Mouse (Mus musculus) heart, adult 2 months (tissue): Measurements from ENCODE around the gene Gsk3b.

ENCODE experiments used
- CTCF ChIP-seq: fragments of 200-600 bp; IDR thresholded peaks from 2 replicates; pipeline ENCODE4 v1.8.1; 2022; ENCODE audit warnings: antibody characterized with exemption, mild to moderate bottlenecking, moderate library complexity
- POLR2A ChIP-seq: fragments of 200-500 bp; IDR thresholded peaks from 2 replicates; pipeline ENCODE4 v1.6.1; 2011; ENCODE audit warnings: mild to moderate bottlenecking, low read depth, low read length, control low read depth; ENCODE audit not compliant: insufficient read depth

DNA sequence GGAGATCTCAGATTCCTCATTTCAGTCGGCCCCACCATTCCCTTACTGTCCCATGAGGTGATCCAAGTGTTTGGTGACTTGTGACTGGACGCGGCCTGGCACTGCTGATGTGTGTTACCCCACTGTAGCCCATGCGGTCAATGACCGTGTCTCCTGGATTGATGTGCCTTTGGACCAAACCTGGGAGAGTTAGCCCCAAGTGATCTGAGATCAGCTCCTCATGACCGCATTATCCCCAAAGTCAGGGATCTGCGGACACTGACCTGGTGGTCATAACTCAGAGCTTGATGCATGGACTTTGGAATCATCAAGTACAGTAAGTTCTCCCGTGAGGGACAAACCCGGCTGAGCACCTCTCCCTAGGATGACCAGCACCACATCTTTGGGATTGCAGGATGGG is 167.1 kb downstream of the Gsk3b start:
- no peak for TF ChIP-seq CTCF
- no peak for TF ChIP-seq POLR2A
